Mouse (Mus musculus): ENCODE measurements at regions not wholly inside any gene's neighbourhood (a gene's known extent, or its start where the extent isn't known, plus 50 kb on each side); places are given as distances from the start of the nearest gene placed in this dataset.

DNA sequence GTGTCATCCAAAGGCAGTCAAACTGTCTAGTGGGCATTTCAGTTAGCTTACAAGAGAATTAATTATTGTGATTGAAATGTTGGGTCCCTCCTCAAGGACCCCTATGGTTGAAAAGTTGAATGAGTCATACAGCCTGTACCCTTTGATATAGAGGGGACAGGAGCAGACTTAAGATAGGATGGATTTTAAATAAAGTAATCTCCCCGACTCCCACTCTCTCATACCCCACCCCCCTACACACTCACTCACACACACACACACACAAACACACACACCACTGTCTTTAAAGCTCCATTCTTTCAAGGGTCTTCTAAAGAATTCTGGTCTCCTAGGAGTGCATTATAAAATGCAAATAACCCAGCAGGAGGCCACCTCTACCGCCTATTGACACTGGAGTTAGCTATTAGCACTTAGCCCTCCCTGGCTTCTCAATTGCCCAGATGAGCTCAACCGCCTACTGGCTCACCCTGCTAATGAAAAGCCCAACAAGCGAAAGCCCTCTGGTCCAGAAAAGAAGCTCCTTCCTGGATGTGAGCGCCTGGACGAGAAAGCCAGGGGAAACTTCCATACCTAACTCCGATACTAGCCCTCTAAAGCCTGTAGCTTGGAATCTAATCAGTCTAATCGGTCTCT, 236.3 kb upstream of the Rgma start:
- DNase-seq (ENCODE audit: extremely low spot score) = peak; percentile 63

DNA sequence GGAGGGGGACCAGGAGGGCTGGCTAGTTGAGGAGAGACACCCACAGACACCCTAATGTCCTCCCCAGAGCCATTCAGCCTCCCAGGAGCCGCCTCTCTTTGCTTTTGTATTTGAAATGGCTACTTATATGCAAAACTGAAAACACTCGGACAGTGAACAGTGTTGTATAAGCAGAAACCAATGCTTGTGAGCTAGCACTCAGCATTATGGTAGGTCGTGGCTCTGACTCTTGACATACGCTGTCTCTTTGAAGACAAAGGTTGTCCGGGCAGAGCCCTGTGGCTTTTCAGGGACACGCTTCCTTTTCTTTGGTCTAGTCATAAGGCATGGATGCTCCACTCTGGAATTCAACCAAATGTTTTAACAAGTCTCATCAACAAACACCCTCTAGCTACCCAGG, 235.4 kb upstream of the Rgma start:
- DNase-seq (ENCODE audit: extremely low spot score) = peak; percentile 39

- DNase-seq (ENCODE audit: extremely low spot score) = peak; percentile 85
Measured at GRCm38 (mm10) chr7:73141167-73141566, 234.1 kb upstream of the Rgma start.

DNA sequence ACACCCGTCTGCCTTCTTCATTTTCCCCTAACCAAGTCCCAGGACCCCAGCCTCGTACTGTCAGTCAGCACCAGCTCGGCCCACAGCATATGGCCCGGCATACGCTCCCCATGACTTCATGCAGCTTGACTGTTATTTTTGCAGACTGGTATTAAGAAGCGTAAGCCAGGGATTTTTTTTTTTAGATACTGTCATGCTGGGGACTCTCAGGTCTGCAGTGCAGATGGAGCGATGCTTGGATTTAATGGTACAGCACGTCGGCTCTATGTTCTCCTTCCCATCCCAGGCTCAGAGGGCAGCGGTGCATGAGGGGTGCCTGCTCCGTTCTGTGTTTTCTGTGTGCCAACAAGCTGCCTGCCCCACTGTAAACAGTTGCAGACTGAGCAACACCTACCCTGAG, 231.4 kb upstream of the Rgma start:
- DNase-seq (ENCODE audit: extremely low spot score) = no peak

- DNase-seq (ENCODE audit: extremely low spot score) = no peak
Measured at GRCm38 (mm10) chr7:73144846-73145245, 230.5 kb upstream of the Rgma start.

DNA sequence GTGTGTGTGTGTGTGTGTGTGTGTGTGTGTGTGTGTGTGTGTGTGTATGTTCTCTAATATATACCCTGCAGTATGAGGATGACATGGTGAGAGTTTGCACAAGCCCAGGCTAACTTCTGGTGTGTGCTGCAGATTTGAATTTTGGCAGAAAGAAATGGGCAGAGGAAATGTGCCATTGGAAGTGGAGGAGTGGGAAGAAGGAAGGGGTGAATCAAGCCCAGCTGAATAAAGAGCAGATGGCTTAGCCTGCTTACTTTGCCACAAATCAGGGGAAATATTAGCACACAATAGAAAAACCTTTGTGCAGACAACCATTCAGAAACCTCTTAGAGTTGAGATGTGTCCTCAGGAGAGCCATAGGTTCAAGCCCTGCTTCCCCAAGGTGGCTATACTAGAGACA, 228.1 kb upstream of the Rgma start:
- DNase-seq (ENCODE audit: extremely low spot score) = no peak

GRCm38 (mm10) chr7:73150436-73150835, 224.9 kb upstream of the Rgma start:
- DNase-seq (ENCODE audit: extremely low spot score) = no peak

DNA sequence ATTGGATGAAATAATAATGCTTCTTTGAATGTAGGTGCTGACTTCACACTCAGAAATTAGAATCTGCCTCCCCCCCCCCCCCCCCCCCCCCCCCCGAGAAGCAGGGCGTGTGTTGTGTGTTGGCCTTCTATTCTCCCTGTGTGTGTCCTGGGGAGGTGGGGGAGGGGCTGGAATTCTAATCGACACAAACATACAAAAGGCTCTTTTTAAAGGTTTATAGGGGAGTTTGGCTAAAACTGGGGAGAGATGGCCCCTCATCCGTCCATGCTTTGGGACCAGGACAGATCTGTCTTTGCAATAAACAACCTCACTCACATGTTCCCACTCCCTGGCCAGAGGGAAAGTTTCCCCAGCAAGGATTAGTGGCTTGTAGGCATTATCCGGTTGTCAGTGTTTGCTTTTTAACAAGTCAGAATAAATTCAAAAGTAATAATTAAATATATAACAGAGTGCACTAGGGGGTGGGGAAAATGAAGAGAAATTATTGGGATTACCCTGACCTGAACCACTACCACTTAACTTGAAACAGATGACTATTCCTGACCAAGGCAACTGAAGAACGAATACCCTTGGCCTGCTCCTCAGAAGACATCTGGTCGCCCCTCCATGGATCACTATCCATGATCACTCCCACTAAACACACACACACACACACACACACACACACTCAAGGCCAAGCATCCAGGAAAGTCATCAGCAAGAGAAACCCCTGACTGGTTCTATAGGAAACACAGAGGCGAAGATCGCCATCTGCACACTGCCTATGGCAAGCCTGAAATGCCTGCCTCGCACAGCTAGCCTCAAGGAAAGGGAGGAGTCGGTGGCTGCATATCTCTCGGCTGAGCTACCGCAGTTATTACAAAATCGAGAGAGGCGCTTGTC, 223.5 kb upstream of the Rgma start:
- peak; percentile 36 for DNase-seq (ENCODE audit: extremely low spot score)

DNA sequence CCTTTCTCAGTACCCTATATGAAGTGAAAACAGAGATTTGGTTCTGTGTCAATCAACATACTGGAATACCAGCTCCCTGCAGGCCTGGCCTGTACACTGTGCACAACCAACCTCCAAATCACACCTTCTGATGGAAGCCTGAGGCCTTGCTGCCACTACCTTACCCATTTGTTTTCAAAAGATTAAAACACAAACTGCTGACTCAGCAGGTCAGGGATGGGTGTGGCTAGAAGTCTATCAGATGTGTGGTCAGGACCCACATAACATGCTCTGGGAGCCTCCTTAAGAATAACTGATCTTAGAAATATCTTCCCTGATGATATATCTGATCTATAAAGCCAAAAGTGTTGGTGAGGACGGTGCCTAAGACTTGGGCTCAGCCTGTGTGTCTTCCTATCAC, 221.6 kb upstream of the Rgma start:
- no peak for DNase-seq (ENCODE audit: extremely low spot score)

DNA sequence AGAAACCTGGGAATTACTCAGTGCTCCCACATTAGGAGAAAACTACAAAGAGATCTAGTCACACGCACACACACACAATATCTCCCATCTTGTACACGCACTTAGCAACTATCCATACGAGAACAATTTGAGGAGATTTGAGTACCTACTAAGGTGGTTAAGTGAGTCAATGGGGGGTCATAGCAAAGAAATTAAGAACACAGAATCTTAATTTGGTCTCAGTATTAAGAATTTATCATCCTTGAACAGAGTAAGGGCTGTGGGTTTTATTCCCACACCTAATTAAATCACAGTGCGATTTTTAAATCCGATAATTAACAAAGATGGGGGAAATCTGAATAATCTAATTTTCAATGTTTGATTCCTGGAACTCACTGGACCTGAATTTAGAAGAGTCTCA, 216.5 kb upstream of the Rgma start:
- DNase-seq (ENCODE audit: extremely low spot score) = no peak

DNA sequence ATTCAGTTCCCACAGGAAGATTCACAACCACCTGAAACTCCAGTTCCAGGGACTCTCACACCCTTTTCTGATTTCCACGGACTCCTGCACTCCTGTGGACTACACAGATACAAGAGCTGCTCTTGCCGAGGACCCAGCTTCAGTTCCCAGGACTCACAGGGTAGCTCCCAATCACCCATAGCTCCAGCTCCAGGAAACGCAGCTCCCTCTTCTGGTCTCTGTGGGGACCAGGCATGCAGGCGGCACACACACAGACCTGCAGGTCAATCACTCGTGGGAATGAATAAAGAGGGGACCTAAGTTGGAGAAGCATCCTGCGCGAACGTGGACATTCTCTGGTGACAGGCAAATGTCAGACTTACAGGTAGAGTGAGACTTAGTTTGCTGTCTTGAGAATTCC, 214.3 kb upstream of the Rgma start:
- DNase-seq (ENCODE audit: extremely low spot score) = no peak

DNA sequence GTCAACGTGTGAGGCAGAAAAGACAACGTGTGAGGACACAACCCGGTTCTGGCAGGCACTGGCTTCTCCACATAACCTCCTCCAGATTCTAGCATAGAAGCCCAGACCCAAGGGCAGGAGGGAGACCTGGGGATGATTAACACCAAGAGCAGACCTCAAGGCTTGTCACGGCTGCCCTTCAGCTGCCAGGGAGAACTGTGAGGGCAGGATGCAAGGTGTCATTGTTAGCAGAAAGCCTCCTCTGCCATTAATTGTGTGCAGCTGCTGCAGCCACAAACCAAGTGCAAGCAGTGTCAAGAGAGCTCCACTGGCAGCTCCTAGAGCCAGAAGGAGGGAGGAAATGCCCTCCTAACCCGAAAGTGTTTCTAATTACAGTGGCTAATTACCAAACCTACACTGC, 211.6 kb upstream of the Rgma start:
- no peak for DNase-seq (ENCODE audit: extremely low spot score)

- no peak for DNase-seq (ENCODE audit: extremely low spot score)
Measured at GRCm38 (mm10) chr7:73165521-73165920, 209.8 kb upstream of the Rgma start.

DNA sequence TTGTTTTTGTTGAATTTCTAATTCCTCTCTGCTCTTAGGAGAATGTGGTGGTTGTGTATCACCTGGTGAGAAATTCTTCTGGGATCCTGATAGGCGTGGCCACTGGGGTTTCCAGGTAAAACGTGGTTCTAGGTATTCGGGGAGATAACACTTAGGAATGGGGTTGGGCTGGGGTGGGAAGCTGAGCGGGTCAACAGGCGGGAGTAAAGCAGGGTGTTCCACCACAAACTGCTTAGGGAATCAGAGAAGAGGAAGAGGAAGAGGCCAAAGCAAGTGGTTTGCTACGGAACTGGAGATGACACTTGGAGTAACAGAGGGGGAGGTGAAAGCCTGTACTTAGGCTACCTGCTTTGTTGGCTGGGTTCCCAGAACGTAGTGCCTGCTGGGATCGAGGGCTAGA, 205.9 kb upstream of the Rgma start:
- no peak for DNase-seq (ENCODE audit: extremely low spot score)

- DNase-seq (ENCODE audit: extremely low spot score) = no peak
Measured at GRCm38 (mm10) chr7:73172615-73173014, 202.7 kb upstream of the Rgma start.

- DNase-seq (ENCODE audit: extremely low spot score) = no peak
Measured at GRCm38 (mm10) chr7:73183761-73184160, 191.5 kb upstream of the Rgma start.

GRCm38 (mm10) chr7:73184208-73185070, 190.9 kb upstream of the Rgma start:
- DNase-seq (ENCODE audit: extremely low spot score) = no peak

- DNase-seq (ENCODE audit: extremely low spot score) = peak; percentile 69
Measured at GRCm38 (mm10) chr7:73185071-73185531, 190.2 kb upstream of the Rgma start.

DNA sequence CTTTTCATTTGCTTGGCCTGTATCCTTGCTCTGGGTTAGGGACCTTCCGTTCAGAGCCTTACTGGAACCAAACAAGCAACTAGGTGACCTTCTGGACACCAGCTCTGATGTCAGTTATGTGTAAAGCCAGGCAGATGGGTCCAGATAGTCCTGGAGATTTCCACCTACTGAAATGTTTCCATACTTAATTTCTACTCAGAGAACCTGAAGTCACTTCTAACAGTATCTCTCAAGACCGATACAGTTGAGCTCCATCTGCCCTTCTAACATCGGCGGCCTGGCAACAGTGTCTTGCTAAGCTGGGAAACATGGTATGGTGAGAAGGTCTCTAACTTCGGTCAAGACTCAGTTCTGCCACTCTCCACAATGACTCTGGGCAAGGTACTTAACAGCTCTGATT, 189.7 kb upstream of the Rgma start:
- DNase-seq (ENCODE audit: extremely low spot score) = no peak

DNA sequence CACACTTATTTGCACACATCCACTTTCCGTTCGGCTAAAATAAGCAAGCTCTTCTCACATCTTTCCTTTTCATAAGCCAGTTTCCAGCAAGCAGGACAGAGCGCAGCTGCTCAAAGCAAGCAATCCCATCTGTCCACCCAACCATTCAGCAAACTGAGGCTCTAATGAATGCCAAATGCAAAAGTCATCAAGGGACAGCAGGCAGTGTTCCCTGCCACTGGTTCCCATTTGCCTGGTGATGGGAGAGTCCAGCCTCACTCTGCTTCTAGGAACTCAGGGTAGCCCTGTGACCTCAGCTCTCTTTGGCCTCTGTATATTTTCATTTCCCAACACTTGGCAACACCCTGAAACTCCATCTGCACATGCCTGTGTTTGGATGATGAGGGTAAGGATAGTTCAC, 188.8 kb upstream of the Rgma start:
- DNase-seq (ENCODE audit: extremely low spot score) = no peak

DNA sequence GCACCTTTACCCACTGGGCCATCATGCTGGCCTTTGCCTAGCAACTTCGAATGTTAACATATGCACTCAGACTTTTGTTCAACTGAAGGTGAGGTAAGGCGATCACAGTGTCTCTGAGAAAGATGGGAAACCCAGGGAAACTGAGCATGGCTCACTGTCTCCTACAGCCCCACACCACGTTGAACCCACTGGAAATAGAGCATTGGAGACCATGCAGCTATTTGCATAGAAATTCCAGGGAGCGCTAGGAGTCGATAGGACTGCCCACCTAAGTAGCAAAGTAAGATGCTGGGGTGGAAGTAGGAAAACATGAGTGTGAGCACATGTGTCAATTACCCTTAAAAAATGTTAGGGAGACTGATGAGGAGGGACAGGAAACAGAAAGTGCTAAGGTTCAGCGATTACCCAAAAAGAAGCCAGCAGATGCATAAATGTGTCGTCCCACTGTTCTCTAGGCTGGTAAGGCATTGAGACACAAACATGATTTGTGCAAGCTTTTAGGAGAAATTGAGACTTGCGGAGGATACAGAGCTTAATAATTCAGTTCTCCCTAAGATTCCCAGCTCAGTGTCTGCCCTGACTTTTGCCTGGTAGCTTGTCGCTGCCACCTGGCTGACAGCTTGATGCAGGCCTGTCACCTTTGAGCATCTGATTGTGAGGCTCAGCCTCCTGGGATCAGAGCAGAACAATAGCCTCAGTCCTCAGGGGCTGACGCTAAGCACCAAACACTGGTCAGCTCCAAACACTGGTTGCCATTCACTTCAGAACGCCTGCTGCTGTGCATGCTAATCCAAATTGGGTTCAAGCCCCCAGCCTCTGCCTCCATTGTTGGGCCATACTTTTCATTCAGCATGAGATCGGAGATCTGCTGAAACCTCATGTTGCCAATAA, 183.7 kb upstream of the Rgma start:
- peak; percentile 59 for DNase-seq (ENCODE audit: extremely low spot score)
